Mouse (Mus musculus) liver, adult 2 months (tissue): ENCODE measurements around the gene Grm7.

Experiments
- CTCF ChIP-seq: fragments of 200-500 bp; IDR thresholded peaks from 2 replicates; pipeline ENCODE4 v1.5.1; 2011; ENCODE audit warnings: low read depth, low read length, control low read depth
- POLR2A ChIP-seq: fragments of 200-500 bp; IDR thresholded peaks from 2 replicates; pipeline ENCODE4 v1.6.1; 2011; ENCODE audit warnings: low read length, control low read depth; ENCODE audit not compliant: insufficient read depth; ENCODE audit errors: extremely low read depth

DNA sequence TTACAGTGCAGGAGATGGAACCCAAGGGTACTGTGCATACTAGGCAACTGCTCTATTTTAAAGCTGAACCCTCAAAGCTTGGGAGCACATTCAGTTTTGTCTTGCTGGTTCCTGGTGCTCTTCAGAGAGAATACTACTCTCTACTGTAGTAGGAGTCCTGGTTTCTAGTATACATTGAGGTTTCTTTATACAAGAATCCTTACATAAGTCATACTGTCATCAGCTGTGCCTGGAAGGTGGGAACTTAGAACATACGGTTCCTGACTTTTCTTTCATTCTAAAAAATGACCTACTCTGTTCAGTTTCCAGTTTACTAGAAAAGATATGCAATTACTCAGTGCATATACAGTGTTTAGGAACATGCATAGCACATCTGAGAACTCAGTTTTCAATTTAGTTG lies 449.4 kb downstream of the Grm7 start:
- TF ChIP-seq POLR2A (no peak), CTCF (no peak)
